Mouse (Mus musculus) MEL (cell line): Measurements from ENCODE around the gene Klf2.

Source experiments
- CHD1 ChIP-seq: IDR thresholded peaks from 2 replicates; pipeline ENCODE4 v1.6.1; 2012; ENCODE audit warnings: low read depth, mild to moderate bottlenecking, inconsistent platforms, low read length, improper control_type of control experiment
- CHD2 ChIP-seq: IDR thresholded peaks from 2 replicates; pipeline ENCODE4 v1.6.1; 2011; ENCODE audit warnings: low read length, improper control_type of control experiment
- CTCF ChIP-seq, 3 experiments: IDR thresholded peaks in 2 of 3; conservative IDR thresholded peaks in 1 of 3; 2 replicates each; pipeline ENCODE4 v1.5.1; 2011 to 2012; ENCODE audit warnings: low read length in 3 of 3, low read depth in 2 of 3, mild to moderate bottlenecking in 2 of 3, improper control_type of control experiment in 1 of 3, inconsistent platforms in 1 of 3, mixed read lengths in 1 of 3, moderate library complexity in 1 of 3; ENCODE audit not compliant: control insufficient read depth in 1 of 3, insufficient read depth in 1 of 3, poor library complexity in 1 of 3, severe bottlenecking in 1 of 3
- E2F4 ChIP-seq: IDR thresholded peaks from 2 replicates; pipeline ENCODE4 v1.6.1; 2011; ENCODE audit warnings: low read depth, low read length, improper control_type of control experiment, borderline replicate concordance
- ELF1 ChIP-seq: IDR thresholded peaks from 2 replicates; pipeline ENCODE4 v1.6.1; 2014; ENCODE audit warnings: low read depth, mild to moderate bottlenecking, inconsistent platforms, low read length, improper control_type of control experiment, moderate library complexity
- EP300 ChIP-seq, 2 experiments: IDR thresholded peaks; 2 replicates each; pipeline ENCODE4 v1.6.1; 2011; ENCODE audit warnings: improper control_type of control experiment in 2 of 2, low read length in 2 of 2, low read depth in 1 of 2, mild to moderate bottlenecking in 1 of 2
- MAFK ChIP-seq: IDR thresholded peaks from 2 replicates; pipeline ENCODE4 v1.6.1; 2011; ENCODE audit warnings: low read depth, mild to moderate bottlenecking, low read length, improper control_type of control experiment, borderline replicate concordance
- MXI1 ChIP-seq: IDR thresholded peaks from 2 replicates; pipeline ENCODE4 v1.6.1; 2011; ENCODE audit warnings: mild to moderate bottlenecking, low read depth, low read length, improper control_type of control experiment
- NRF1 ChIP-seq: IDR thresholded peaks from 2 replicates; pipeline ENCODE4 v1.6.1; 2014; ENCODE audit warnings: low read depth, mild to moderate bottlenecking, inconsistent platforms, low read length, improper control_type of control experiment, moderate library complexity; ENCODE audit not compliant: poor library complexity, insufficient read depth, severe bottlenecking
- RAD21 ChIP-seq: IDR thresholded peaks from 2 replicates; pipeline ENCODE4 v1.6.1; 2011; ENCODE audit warnings: mild to moderate bottlenecking, low read depth, low read length, improper control_type of control experiment
- USF2 ChIP-seq, 2 experiments: IDR thresholded peaks; 2 replicates each; pipeline ENCODE4 v1.6.1; 2011 to 2012; ENCODE audit warnings: improper control_type of control experiment in 2 of 2, low read length in 2 of 2, borderline replicate concordance in 1 of 2, inconsistent platforms in 1 of 2, low read depth in 1 of 2, mild to moderate bottlenecking in 1 of 2; ENCODE audit not compliant: insufficient read depth in 1 of 2
- ZMIZ1 ChIP-seq: IDR thresholded peaks from 2 replicates; pipeline ENCODE4 v1.6.1; 2012; ENCODE audit warnings: low read depth, mild to moderate bottlenecking, inconsistent platforms, low read length, improper control_type of control experiment, moderate library complexity
- ZNF384 ChIP-seq: IDR thresholded peaks from 2 replicates; pipeline ENCODE4 v1.6.1; 2012; ENCODE audit warnings: low read depth, mild to moderate bottlenecking, inconsistent platforms, low read length, improper control_type of control experiment

GRCm38 (mm10) chr8:72273807-72274206, 45.0 kb upstream of the Klf2 start:
- TF ChIP-seq MXI1 = no peak
- TF ChIP-seq CHD2 = no peak
- no peak for TF ChIP-seq CTCF (IDR thresholded peaks at IDR 0.05 in 2 of 3, conservative IDR thresholded peaks at IDR 0.05 in 1 of 3; ENCODE audit: control insufficient read depth in 1 of 3, insufficient read depth in 1 of 3, low read depth in 2 of 3, low read length in 3 of 3, poor library complexity in 1 of 3, severe bottlenecking in 1 of 3)
- TF ChIP-seq CHD1 = no peak
- TF ChIP-seq E2F4 = no peak
- TF ChIP-seq EP300 (IDR thresholded peaks at IDR 0.05; ENCODE audit: low read depth in 1 of 2, low read length in 2 of 2) = no peak
- TF ChIP-seq NRF1 = no peak
- no peak for TF ChIP-seq MAFK
- no peak for TF ChIP-seq RAD21
- TF ChIP-seq USF2 (IDR thresholded peaks at IDR 0.05; ENCODE audit: borderline replicate concordance in 1 of 2, insufficient read depth in 1 of 2, low read depth in 1 of 2, low read length in 2 of 2) = no peak
- TF ChIP-seq ZNF384 = no peak
- no peak for TF ChIP-seq ZMIZ1
- TF ChIP-seq ELF1 = no peak
